Mouse (Mus musculus): ENCODE data around the gene Ppp2ca.
"Not testable (repeated sequence)": the region's sequence is repeated elsewhere in the genome, so short reads cannot be mapped to it uniquely, and the experiment has no call there.

The Ppp2ca gene

GRCm38 (mm10) chr11:52130451-52131068 is 32.1 kb downstream of the Ppp2ca start:
- no peak for DNase-seq (ENCODE audit: low spot score in 2 of 2)

GRCm38 (mm10) chr11:52143675-52144074 is 45.2 kb downstream of the Ppp2ca start:
- peak in 1 of 2 experiments; percentile 30 for DNase-seq (ENCODE audit: low spot score in 2 of 2)

GRCm38 (mm10) chr11:52145428-52145827 is 46.9 kb downstream of the Ppp2ca start, which contains the start of gene Olfr1373:
Gene Olfr1373, minus strand, starts transcription at chr11:52145528.
- not testable (repeated sequence) for DNase-seq (ENCODE audit: low spot score in 2 of 2)

GRCm38 (mm10) chr11:52163926-52164325 is 65.4 kb downstream of the Ppp2ca start:
- DNase-seq (ENCODE audit: low spot score in 2 of 2) = no peak

- no peak for DNase-seq (ENCODE audit: low spot score in 2 of 2)
Observed at GRCm38 (mm10) chr11:52167126-52167525, 68.6 kb downstream of the Ppp2ca start.

- not testable (repeated sequence) for DNase-seq (ENCODE audit: low spot score in 2 of 2)
Observed at GRCm38 (mm10) chr11:52167901-52168302, 69.4 kb downstream of the Ppp2ca start.

GRCm38 (mm10) chr11:52168461-52168860 is 70.0 kb downstream of the Ppp2ca start:
- no peak for DNase-seq (ENCODE audit: low spot score in 2 of 2)

Measured in cerebellum, postnatal 4 days (tissue).